Mouse (Mus musculus) liver, postnatal 0 days (tissue): Measurements from ENCODE around the gene Hibch. TPM values are rescaled to one million over a fixed set of nuclear protein-coding genes. Genes with fewer than 3 reads are reported as not detected.
"Not testable (repeated sequence)": the region's sequence is repeated elsewhere in the genome, so short reads cannot be mapped to it uniquely, and the experiment has no call there.

Experiments used
- ATAC-seq: fragments of 200-750 bp; cut with Nextera tagmentation; 2 replicates; pipeline ENCODE4 v1.8.0; 2017; ENCODE audit warnings: mild to moderate bottlenecking, moderate library complexity
- DNase-seq: peaks from one replicate; pipeline ENCODE4 v3.0.0-alpha.2; 2016
- H3K27ac ChIP-seq: fragments of 300-500 bp; sonication (generic); 2 replicates; pipeline ENCODE4 v1.5.1; 2014; ENCODE audit warnings: antibody characterized with exemption, moderate library complexity, mild to moderate bottlenecking, low read depth
- H3K27me3 ChIP-seq: fragments of 300-500 bp; sonication (generic); 2 replicates; pipeline ENCODE4 v1.6.1; 2014; ENCODE audit warnings: low read length, control low read depth, mixed read lengths; ENCODE audit not compliant: insufficient read depth
- H3K36me3 ChIP-seq: fragments of 300-500 bp; sonication (generic); replicated peaks from 2 replicates; pipeline ENCODE4 v1.6.1; 2014; ENCODE audit warnings: mild to moderate bottlenecking, control low read depth, low read length, moderate library complexity, mixed read lengths; ENCODE audit not compliant: insufficient read depth
- H3K4me1 ChIP-seq: fragments of 300-500 bp; sonication (generic); 2 replicates; pipeline ENCODE4 v1.6.1; 2014; ENCODE audit warnings: antibody characterized with exemption, mild to moderate bottlenecking, control low read depth; ENCODE audit not compliant: insufficient read depth
- H3K4me2 ChIP-seq: fragments of 300-500 bp; sonication (generic); 2 replicates; pipeline ENCODE4 v1.6.1; 2014; ENCODE audit warnings: low read depth, mild to moderate bottlenecking, low read length, moderate library complexity, mixed read lengths
- H3K4me3 ChIP-seq: fragments of 300-500 bp; sonication (generic); 2 replicates; pipeline ENCODE4 v1.5.1; 2014; ENCODE audit warnings: low read depth, low read length
- H3K9ac ChIP-seq: fragments of 300-500 bp; sonication (generic); replicated peaks from 2 replicates; pipeline ENCODE4 v1.6.1; 2014; ENCODE audit warnings: mild to moderate bottlenecking, moderate library complexity
- H3K9me3 ChIP-seq: fragments of 300-500 bp; sonication (generic); 2 replicates; pipeline ENCODE4 v1.6.1; 2016; ENCODE audit warnings: mild to moderate bottlenecking, control low read depth, low read length, mixed read lengths
- CTCF ChIP-seq: sonication (generic); IDR thresholded peaks from 2 replicates; pipeline ENCODE4 v1.5.1; 2016; ENCODE audit warnings: antibody characterized with exemption, low read depth
- EP300 ChIP-seq: IDR thresholded peaks from 2 replicates; pipeline ENCODE4 v1.6.1; 2016; ENCODE audit warnings: antibody characterized with exemption, low read depth, mild to moderate bottlenecking
- WGBS: fragments of 180-500 bp; shearing (Covaris S2); extraction: QIAGEN DNeasy Blood & Tissue Kit; methylation state at CpG from one replicate; pipeline ENCODE4 v1.1.7; 2014; ENCODE audit not compliant: insufficient replicate concordance; 5-methylcytosine and 5-hydroxymethylcytosine counted together
- polyA plus RNA-seq: library from polyadenylated mRNA; unstranded; fragments of >200 nt; fragmentation: Nextera tagmentation; extraction: Ambion mirVana; gene quantifications from 2 replicates; pipeline ENCODE4 v1.2.1, GENCODE M21; 2015

Gene Hibch
- polyA plus RNA-seq, 1 experiment from 2014 or later, result 30.1 TPM

DNA sequence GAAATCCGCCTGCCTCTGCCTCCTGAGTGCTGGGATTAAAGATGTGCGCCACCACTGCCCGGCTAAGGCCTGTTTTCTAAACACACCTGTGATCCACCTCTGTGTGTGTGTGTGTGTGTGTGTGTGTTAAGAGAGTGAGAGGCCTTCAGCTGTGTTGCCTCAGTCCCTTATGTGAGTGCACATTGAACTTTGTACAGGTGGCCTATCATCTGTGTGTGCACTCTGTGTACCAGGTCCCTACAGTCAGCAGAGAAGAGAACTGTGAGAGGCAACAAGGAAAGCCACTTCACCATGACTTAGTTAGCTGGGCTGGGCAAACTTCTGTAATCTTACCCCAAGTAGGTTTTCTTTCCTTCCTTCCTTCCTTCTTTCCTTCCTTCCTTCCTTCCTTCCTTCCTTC lies 5.6 kb upstream of the Hibch start:
- ATAC-seq, result peak; percentile 81
- no peak overlapping the region for H3K4me2 ChIP-seq
- no peaks in the 10 kb centered on the region for H3K36me3 ChIP-seq
- DNase-seq, result no peak
- WGBS, result 91% methylated on average over 3 of the region's 3 CpGs
- H3K27ac ChIP-seq, result no peak overlapping the region
- no peaks in the 10 kb centered on the region for H3K9me3 ChIP-seq
- no peaks in the 10 kb centered on the region for H3K4me1 ChIP-seq
- no peaks in the 10 kb centered on the region for H3K27me3 ChIP-seq
- H3K9ac ChIP-seq, result no peak overlapping the region
- H3K4me3 ChIP-seq, result no peak overlapping the region
- no peak for TF ChIP-seq CTCF
- TF ChIP-seq EP300, result no peak

DNA sequence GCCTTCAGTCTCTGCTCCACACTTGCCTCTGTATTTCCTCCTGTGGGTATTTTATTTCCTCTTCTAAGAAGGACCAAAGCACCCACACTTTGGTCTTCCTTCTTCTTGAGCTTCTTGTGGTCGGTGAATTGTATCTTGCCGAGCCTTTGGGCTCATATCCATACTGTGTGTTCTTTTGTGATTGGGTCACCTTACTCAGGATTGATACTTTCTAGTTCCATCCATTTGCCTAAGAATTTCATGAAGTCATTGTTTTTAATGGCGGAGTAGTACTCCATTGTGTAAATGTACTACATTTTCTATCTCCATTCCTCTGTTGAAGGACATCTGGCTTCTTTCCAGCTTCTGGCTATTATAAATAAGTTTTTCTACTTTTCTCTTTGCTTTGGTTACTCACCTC lies 375 bp upstream of the Hibch start:
- Histone ChIP-seq H3K9ac (no peak overlapping the region), H3K4me1 (peaks cover 22% of the 10 kb centered on the region), H3K4me2 (peak overlapping the region; percentile 90), H3K27ac (peak overlapping the region; percentile 35; the same call in 1 of the 2 replicates), H3K9me3 (no peaks in the 10 kb centered on the region), H3K36me3 (no peaks in the 10 kb centered on the region), H3K27me3 (no peaks in the 10 kb centered on the region), H3K4me3 (peak overlapping the region; percentile 61)
- 13% methylated on average over 3 of the region's 3 CpGs for WGBS
- DNase-seq (no peak), ATAC-seq (peak; percentile 1; the same call in 1 of the 2 replicates)
- TF ChIP-seq CTCF (no peak), EP300 (no peak)

DNA sequence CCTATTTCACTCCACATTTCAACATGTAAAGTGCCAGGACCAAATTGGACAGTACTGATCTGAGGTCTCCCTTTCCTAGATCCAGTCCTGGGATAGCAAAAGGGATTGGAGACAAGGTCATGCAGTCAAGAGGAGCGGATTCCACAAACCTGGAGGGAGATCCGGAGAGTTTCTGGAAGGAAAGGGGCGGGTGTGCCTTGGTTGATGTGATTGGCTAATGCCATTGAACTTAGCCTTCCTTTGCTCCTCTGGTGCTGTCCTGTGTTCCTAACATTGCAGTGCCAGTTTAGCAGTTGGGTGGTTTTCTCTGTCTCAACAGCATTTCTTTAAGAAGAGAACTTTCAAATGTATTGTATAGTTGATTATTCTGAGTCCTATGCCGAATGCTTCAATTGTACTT lies 1.8 kb downstream of the Hibch start:
- DNase-seq, result no peak
- H3K4me1 ChIP-seq, result peaks cover 22% of the 10 kb centered on the region
- no peak overlapping the region for H3K4me3 ChIP-seq
- H3K9ac ChIP-seq, result no peak overlapping the region
- no peak for ATAC-seq
- H3K9me3 ChIP-seq, result no peaks in the 10 kb centered on the region
- no peak overlapping the region for H3K27ac ChIP-seq
- H3K36me3 ChIP-seq, result no peaks in the 10 kb centered on the region
- H3K4me2 ChIP-seq, result 0 out of 2 replicates have a peak overlapping the region, but pooled peaks have one; percentile 90
- WGBS, result 80% methylated on average over 4 of the region's 4 CpGs
- H3K27me3 ChIP-seq, result no peaks in the 10 kb centered on the region
- TF ChIP-seq CTCF, result no peak
- no peak for TF ChIP-seq EP300

DNA sequence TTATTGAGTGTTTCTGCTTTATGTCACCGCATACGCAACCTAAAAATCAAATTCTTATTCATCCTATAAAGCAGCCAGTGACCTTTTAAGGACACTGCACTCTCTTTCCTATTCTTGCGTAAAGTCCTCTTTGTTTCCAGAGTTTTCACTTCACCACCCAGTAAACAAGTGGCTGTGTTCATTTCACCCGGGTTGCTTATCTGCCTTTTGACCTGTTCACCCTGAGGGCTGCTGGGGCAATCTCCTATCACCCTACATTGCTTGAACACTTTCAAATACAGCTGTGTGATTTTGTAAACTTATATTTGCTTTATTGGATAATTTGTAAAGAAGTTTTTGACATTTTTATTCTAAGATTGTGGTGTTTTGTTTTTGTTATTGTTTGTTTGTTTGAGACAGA lies 4.7 kb downstream of the Hibch start:
- Histone ChIP-seq H3K27ac (peak overlapping the region; percentile 80), H3K36me3 (no peaks in the 10 kb centered on the region), H3K27me3 (no peaks in the 10 kb centered on the region), H3K4me3 (no peak overlapping the region), H3K9ac (no peak overlapping the region), H3K4me2 (no peak overlapping the region), H3K4me1 (peaks cover 22% of the 10 kb centered on the region), H3K9me3 (no peaks in the 10 kb centered on the region)
- TF ChIP-seq EP300, result peak; percentile 28; the same call in 1 of the 2 replicates
- no peak for TF ChIP-seq CTCF
- WGBS, result 61% methylated on average over 4 of the region's 4 CpGs
- DNase-seq (no peak), ATAC-seq (peak; percentile 6; the same call in 1 of the 2 replicates)

DNA sequence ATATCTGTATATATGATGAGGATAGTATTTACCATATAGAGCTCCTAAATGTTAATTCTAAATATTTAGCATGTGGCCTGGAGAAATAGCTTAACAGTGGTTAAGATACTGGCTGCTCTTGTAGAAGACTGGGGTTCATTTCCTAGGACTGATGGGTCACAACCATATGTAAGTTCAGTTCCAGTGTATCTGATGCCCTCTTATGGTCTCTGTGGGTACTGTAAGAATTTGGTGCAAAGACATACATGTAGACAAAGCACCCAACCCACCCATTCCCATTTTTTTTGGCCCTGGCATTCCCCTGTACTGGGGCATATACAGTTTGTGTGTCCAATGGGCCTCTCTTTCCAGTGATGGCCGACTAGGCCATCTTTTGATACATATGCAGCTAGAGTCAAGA lies 9.3 kb downstream of the Hibch start:
- not testable (repeated sequence) for H3K9ac ChIP-seq, H3K4me2 ChIP-seq, H3K9me3 ChIP-seq, H3K27ac ChIP-seq, H3K4me1 ChIP-seq, H3K36me3 ChIP-seq, H3K27me3 ChIP-seq, DNase-seq, H3K4me3 ChIP-seq
- ATAC-seq, result peak; percentile 52; the same call in 1 of the 2 replicates
- TF ChIP-seq CTCF, result peak; percentile 71
- WGBS, result no CpG with 5 or more reads among the region's 1 CpGs

DNA sequence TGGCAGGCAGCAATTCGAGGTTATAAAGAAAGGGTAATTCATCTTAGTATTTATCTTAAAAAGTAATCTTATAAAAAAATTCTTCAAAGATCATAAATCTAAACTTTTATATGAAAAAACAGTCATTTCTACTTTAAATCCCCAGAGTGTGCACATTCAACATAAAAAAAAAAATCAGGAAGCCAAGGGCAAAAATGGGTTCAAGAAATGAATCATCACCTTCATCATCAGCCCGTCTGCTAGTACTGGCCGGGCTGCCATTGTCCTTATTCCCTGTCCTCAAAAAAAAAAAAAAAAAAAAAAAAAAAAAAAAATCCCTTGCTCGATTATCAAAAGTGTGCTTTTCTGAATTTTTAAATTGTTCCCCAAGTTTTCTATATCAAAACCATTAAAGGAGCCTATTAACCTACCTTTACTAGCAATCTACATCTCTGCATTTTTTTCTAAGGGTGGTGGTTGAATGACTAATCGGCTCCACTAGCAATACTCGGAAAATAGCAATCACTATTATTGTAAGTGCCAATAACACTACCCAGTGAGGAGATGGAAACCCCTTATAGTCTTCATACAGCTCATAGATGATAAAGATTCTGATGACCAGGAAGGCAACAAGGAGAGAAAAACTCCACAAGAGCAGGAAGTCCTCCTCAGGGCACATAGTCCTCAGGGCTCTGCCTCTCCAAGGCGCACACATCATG lies 11.3 kb downstream of the Hibch start:
- TF ChIP-seq CTCF (no peak), EP300 (no peak)
- Histone ChIP-seq H3K36me3 (peaks cover 6% of the 10 kb centered on the region; the same call in 1 of the 2 replicates), H3K9me3 (no peaks in the 10 kb centered on the region), H3K9ac (no peak overlapping the region), H3K27me3 (no peaks in the 10 kb centered on the region), H3K27ac (no peak overlapping the region), H3K4me1 (no peaks in the 10 kb centered on the region), H3K4me2 (no peak overlapping the region), H3K4me3 (no peak overlapping the region)
- ATAC-seq (no peak), DNase-seq (no peak)
- WGBS, result 76% methylated on average over 7 of the region's 7 CpGs
